32 mouse cellular contexts compared by ENCODE assay signal in the genomic region with DNA sequence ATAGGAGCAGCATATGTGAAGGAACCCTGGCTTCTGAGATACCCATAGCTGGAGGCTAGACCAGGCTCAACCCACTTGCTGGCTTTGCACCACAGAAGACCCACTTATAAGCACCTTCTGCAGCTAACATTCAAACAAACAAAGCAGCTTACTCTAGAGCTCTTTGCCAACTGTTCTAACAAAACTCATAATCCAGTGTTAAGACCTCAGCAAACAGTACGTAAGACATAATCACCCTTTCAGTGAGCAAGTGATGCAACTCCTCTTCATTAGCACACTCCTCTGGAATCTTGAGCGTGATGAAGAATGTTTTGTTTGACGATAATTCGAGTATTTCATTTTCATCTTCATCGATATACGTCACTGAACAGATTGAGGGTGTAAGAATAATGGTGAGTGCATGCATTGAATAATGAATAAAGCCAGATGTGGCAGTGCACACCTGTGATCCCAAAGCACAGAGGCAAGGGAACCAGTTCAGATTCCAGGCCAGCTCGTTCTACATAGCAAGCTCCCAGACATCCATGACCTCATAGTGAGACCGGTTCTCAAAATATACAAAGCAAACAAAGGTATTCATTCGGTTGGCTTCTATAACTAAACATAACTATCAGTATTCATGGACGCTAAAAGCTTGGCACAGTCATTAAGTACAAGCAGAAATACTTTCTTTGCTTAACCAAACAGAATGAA. TPM values are rescaled to one million over a fixed set of nuclear protein-coding genes. Genes with fewer than 3 reads are reported as not detected.
DNase-seq lines count a peak whose midpoint lies in the region; ATAC-seq and TF ChIP-seq lines count a peak whose summit lies in the region.
"Had no signal": no experiment of that assay in that cellular context is flagged by ENCODE, and none has a peak within 500 bp of the region (broad histone marks: within the 10 kb centered on the region; RNA-seq: fewer than 3 reads in every experiment).

No protein-coding gene starts in this region.

- TF ChIP-seq EP300 in heart, adult 2 months (IDR thresholded peaks at IDR 0.05; ENCODE audit: insufficient read depth, low read depth, low read length) = no peak
- TF ChIP-seq EP300 in lung, postnatal 0 days (IDR thresholded peaks at IDR 0.05) = no peak
- no peak for TF ChIP-seq EP300 in stomach, postnatal 0 days (optimal IDR thresholded peaks at IDR 0.05)

- no peak overlapping the region for H3K4me2 ChIP-seq in limb, embryonic 13.5 days (replicated peaks)
- no peak overlapping the region for H3K4me2 ChIP-seq in lung, postnatal 0 days (replicated peaks; ENCODE audit: low read depth, low read length)
- no peak overlapping the region for H3K4me2 ChIP-seq in stomach, postnatal 0 days (replicated peaks; ENCODE audit: low read depth)
- H3K4me2 ChIP-seq: embryonic facial prominence, embryonic 13.5 days; forebrain, embryonic 13.5 days; heart, embryonic 15.5 days; hindbrain, embryonic 14.5 days had no signal

- H3K27ac ChIP-seq in heart, adult 2 months = no peak overlapping the region
- peak overlapping the region; percentile 0; the same call in 1 of the 2 replicates for H3K27ac ChIP-seq in limb, embryonic 13.5 days
- no peak overlapping the region for H3K27ac ChIP-seq in limb, embryonic 10.5 days
- no peak overlapping the region for H3K27ac ChIP-seq in lung, postnatal 0 days (ENCODE audit: low read length)
- peak overlapping the region; percentile 69 for H3K27ac ChIP-seq in stomach, postnatal 0 days (replicated peaks)
- H3K27ac ChIP-seq: embryonic facial prominence, embryonic 13.5 days; forebrain, embryonic 10.5 days; forebrain, embryonic 13.5 days; heart, embryonic 10.5 days; heart, embryonic 15.5 days; hindbrain, embryonic 14.5 days; hindbrain, postnatal 0 days had no signal

- no peak overlapping the region for H3K9ac ChIP-seq in heart, adult 2 months (ENCODE audit: low read depth, low read length)
- H3K9ac ChIP-seq in limb, embryonic 13.5 days = no peak overlapping the region
- H3K9ac ChIP-seq in lung, postnatal 0 days (replicated peaks; ENCODE audit: low read depth) = no peak overlapping the region
- H3K9ac ChIP-seq in stomach, postnatal 0 days (ENCODE audit: low read length) = no peak overlapping the region
- H3K9ac ChIP-seq: embryonic facial prominence, embryonic 13.5 days; forebrain, embryonic 13.5 days; heart, embryonic 15.5 days; hindbrain, embryonic 14.5 days had no signal

- H3K36me3 ChIP-seq in heart, adult 2 months (ENCODE audit: control insufficient read depth, insufficient read depth, low read length) = no peaks in the 10 kb centered on the region
- no peaks in the 10 kb centered on the region for H3K36me3 ChIP-seq in limb, embryonic 13.5 days
- H3K36me3 ChIP-seq in limb, embryonic 10.5 days = no peaks in the 10 kb centered on the region
- H3K36me3 ChIP-seq in lung, postnatal 0 days (ENCODE audit: insufficient read depth, low read length) = no peaks in the 10 kb centered on the region
- no peaks in the 10 kb centered on the region for H3K36me3 ChIP-seq in stomach, postnatal 0 days (ENCODE audit: control insufficient read depth, insufficient read depth, low read length)
- H3K36me3 ChIP-seq: embryonic facial prominence, embryonic 13.5 days; forebrain, embryonic 10.5 days; G1E; heart, embryonic 10.5 days; heart, embryonic 15.5 days had no signal

- no peak for ATAC-seq in limb, embryonic 13.5 days (ENCODE audit: low FRiP score, low read depth)
- ATAC-seq in lung, postnatal 0 days = peak; percentile 54; the same call in 1 of the 2 replicates
- ATAC-seq in stomach, postnatal 0 days (ENCODE audit: low FRiP score, low TSS enrichment) = peak; percentile 85
- ATAC-seq: forebrain, embryonic 13.5 days; forebrain, embryonic 16.5 days; hindbrain, postnatal 0 days; inflammation-experienced regulatory T-cells, adult 6 months; Patski had no signal

- H3K4me1 ChIP-seq in heart, adult 2 months (ENCODE audit: control insufficient read depth, insufficient read depth, low read length) = no peaks in the 10 kb centered on the region
- H3K4me1 ChIP-seq in limb, embryonic 13.5 days = no peaks in the 10 kb centered on the region
- H3K4me1 ChIP-seq in limb, embryonic 10.5 days = no peaks in the 10 kb centered on the region
- H3K4me1 ChIP-seq in lung, postnatal 0 days (ENCODE audit: insufficient read depth, low read depth, low read length) = no peaks in the 10 kb centered on the region
- 0 out of 2 replicates have a peak, but pooled peaks cover 2% of the 10 kb centered on the region for H3K4me1 ChIP-seq in stomach, postnatal 0 days (replicated peaks; ENCODE audit: control insufficient read depth, insufficient read depth)
- H3K4me1 ChIP-seq: embryonic facial prominence, embryonic 13.5 days; forebrain, embryonic 10.5 days; forebrain, embryonic 13.5 days; heart, embryonic 15.5 days had no signal

- H3K4me3 ChIP-seq in heart, adult 2 months = no peak overlapping the region
- H3K4me3 ChIP-seq in limb, embryonic 13.5 days = no peak overlapping the region
- no peak overlapping the region for H3K4me3 ChIP-seq in limb, embryonic 10.5 days
- H3K4me3 ChIP-seq in lung, postnatal 0 days (ENCODE audit: low read depth, low read length) = no peak overlapping the region
- H3K4me3 ChIP-seq in stomach, postnatal 0 days (ENCODE audit: low read depth, low read length) = no peak overlapping the region
- H3K4me3 ChIP-seq: embryonic facial prominence, embryonic 13.5 days; forebrain, embryonic 10.5 days; forebrain, embryonic 13.5 days; heart, embryonic 10.5 days; heart, embryonic 15.5 days had no signal

- intact Hi-C loops in heart, adult 2 months (cut with DNase I) = no loop called here

- H3K27me3 ChIP-seq in heart, adult 2 months (ENCODE audit: control insufficient read depth, insufficient read depth, low read length) = no peaks in the 10 kb centered on the region
- H3K27me3 ChIP-seq in limb, embryonic 13.5 days = no peaks in the 10 kb centered on the region
- H3K27me3 ChIP-seq in limb, embryonic 10.5 days (ENCODE audit: low read depth, poor library complexity, severe bottlenecking) = no peaks in the 10 kb centered on the region
- no peaks in the 10 kb centered on the region for H3K27me3 ChIP-seq in lung, postnatal 0 days (replicated peaks; ENCODE audit: insufficient read depth, low read length)
- no peaks in the 10 kb centered on the region for H3K27me3 ChIP-seq in stomach, postnatal 0 days (ENCODE audit: control insufficient read depth, insufficient read depth, low read length)
- H3K27me3 ChIP-seq: CH12.LX; embryonic facial prominence, embryonic 13.5 days; forebrain, embryonic 13.5 days; heart, embryonic 15.5 days had no signal

- no peak for TF ChIP-seq CTCF in heart, adult 2 months (IDR thresholded peaks at IDR 0.05)
- TF ChIP-seq CTCF in lung, postnatal 0 days (IDR thresholded peaks at IDR 0.05) = no peak
- TF ChIP-seq CTCF in stomach, postnatal 0 days (IDR thresholded peaks at IDR 0.05; ENCODE audit: low read depth) = no peak

- H3K79me2 ChIP-seq in heart, adult 2 months (replicated peaks; ENCODE audit: control insufficient read depth, insufficient read depth, low read length) = no peaks in the 10 kb centered on the region

- DNase-seq in heart, adult 11 months = peak; percentile 51
- DNase-seq in heart, adult 2 months = no peak
- DNase-seq in limb, embryonic 10.5 days (ENCODE audit: low spot score) = no peak
- DNase-seq in lung, postnatal 0 days (ENCODE audit: low spot score) = peak; percentile 64
- DNase-seq in lung, postnatal 36 days = no peak
- no peak for DNase-seq in stomach, postnatal 0 days (ENCODE audit: low spot score)
- DNase-seq in adrenal gland, adult 2 months = no peak
- DNase-seq: adrenal gland, postnatal 14 days; B cell, adult 2 months; cerebellum, adult 11 months; cerebellum, adult 2 months; cerebellum, adult 9-11 months; cerebellum, postnatal 25 days; gastrocnemius, postnatal 10 days; gastrocnemius, postnatal 36 days; heart, postnatal 10 days; heart, postnatal 36 days had no signal

- 62% methylated on average over 10 of the region's 10 CpGs for WGBS in heart, adult 2 months
- WGBS in limb, embryonic 13.5 days = 74% methylated on average over 10 of the region's 10 CpGs
- WGBS in limb, embryonic 10.5 days = 90% methylated on average over 10 of the region's 10 CpGs
- WGBS in lung, postnatal 0 days = 47% methylated on average over 10 of the region's 10 CpGs
- 43% methylated on average over 10 of the region's 10 CpGs for WGBS in stomach, postnatal 0 days

- no peak for TF ChIP-seq POLR2A in heart, adult 2 months (IDR thresholded peaks at IDR 0.05; ENCODE audit: insufficient read depth, low read depth, low read length)

- no peaks in the 10 kb centered on the region for H3K9me3 ChIP-seq in limb, embryonic 13.5 days
- H3K9me3 ChIP-seq in limb, embryonic 10.5 days (replicated peaks) = no peaks in the 10 kb centered on the region
- H3K9me3 ChIP-seq in lung, postnatal 0 days (ENCODE audit: low read length) = no peaks in the 10 kb centered on the region
- no peaks in the 10 kb centered on the region for H3K9me3 ChIP-seq in stomach, postnatal 0 days (ENCODE audit: control insufficient read depth, low read length)
- H3K9me3 ChIP-seq: embryonic facial prominence, embryonic 13.5 days; forebrain, embryonic 10.5 days; forebrain, embryonic 13.5 days; G1E; heart, embryonic 10.5 days; heart, embryonic 15.5 days had no signal

RNA-seq across cellular contexts. Expression of a gene that starts 13.7 kb away (rescaled TPM):
- not detected for total RNA-seq in heart, adult 2 months (2021)
- not detected in 2 replicates for polyA plus RNA-seq in heart, adult 2 months (2012; rRNA removed)
- polyA plus RNA-seq in limb, embryonic 13.5 days (2015; fragmentation: Nextera tagmentation; extraction: Ambion mirVana) = 0.10 and 0.11 TPM in 2 replicates
- polyA plus RNA-seq in limb, embryonic 10.5 days (2016; fragmentation: Nextera tagmentation; extraction: Ambion mirVana) = 0.11 TPM in 1 of 2 replicates, not detected in the other
- 0.30 and 0.31 TPM in 2 replicates for polyA plus RNA-seq in lung, postnatal 0 days (2015; fragmentation: Nextera tagmentation; extraction: Ambion mirVana)
- polyA plus RNA-seq in stomach, postnatal 0 days (2015; fragmentation: Nextera tagmentation; extraction: Ambion mirVana) = 10.2 and 10.6 TPM in 2 replicates
- total RNA-seq in adrenal gland, adult 2 months (2021) = under 1 TPM; 0.14 to 0.26 TPM
- not detected in 2 replicates for polyA plus RNA-seq in adrenal gland, adult 2 months (2012; rRNA removed)
- total RNA-seq: adrenal gland, postnatal 14 days; CH12.LX; gastrocnemius, adult 18-20 months; gastrocnemius, postnatal 10 days; gastrocnemius, postnatal 36 days; heart, postnatal 10 days; heart, postnatal 36 days; hindbrain, postnatal 0 days had no signal
- polyA plus RNA-seq: forebrain, embryonic 13.5 days; forebrain, embryonic 16.5 days; G1E; heart, embryonic 15.5 days; hindbrain, embryonic 14.5 days; hindbrain, postnatal 0 days; inflammation-experienced regulatory T-cells, adult 6 months; Patski had no signal

RNA-seq across cellular contexts. Expression of a gene that starts 30.0 kb away (rescaled TPM):
- under 1 TPM in 1 of 2 experiments, not detected in 1; 0.20 TPM for total RNA-seq in heart, adult 2 months (2021)
- 0.12 TPM in 1 of 2 replicates, not detected in the other for polyA plus RNA-seq in heart, adult 2 months (2012; rRNA removed)
- polyA plus RNA-seq in limb, embryonic 13.5 days (2015; fragmentation: Nextera tagmentation; extraction: Ambion mirVana) = 0.33 and 0.41 TPM in 2 replicates
- polyA plus RNA-seq in limb, embryonic 10.5 days (2016; fragmentation: Nextera tagmentation; extraction: Ambion mirVana) = not detected in 2 replicates
- polyA plus RNA-seq in lung, postnatal 0 days (2015; fragmentation: Nextera tagmentation; extraction: Ambion mirVana) = 0.10 and 0.26 TPM in 2 replicates
- polyA plus RNA-seq in stomach, postnatal 0 days (2015; fragmentation: Nextera tagmentation; extraction: Ambion mirVana) = 0.11 and 0.12 TPM in 2 replicates
- total RNA-seq in adrenal gland, adult 2 months (2021) = under 1 TPM; 0.09 to 0.52 TPM
- polyA plus RNA-seq in adrenal gland, adult 2 months (2012; rRNA removed) = not detected in 2 replicates
- total RNA-seq: adrenal gland, postnatal 14 days; CH12.LX; granulocyte monocyte progenitor cell, adult 5-6 weeks; hindbrain, postnatal 0 days had no signal
- polyA plus RNA-seq: cerebellum, adult 2 months; forebrain, embryonic 13.5 days; forebrain, embryonic 16.5 days; G1E; hindbrain, postnatal 0 days; Patski had no signal

RNA-seq across cellular contexts. Expression of a gene that starts 53.2 kb away (rescaled TPM):
- not detected for total RNA-seq in heart, adult 2 months (2021)
- 0.06 TPM in 1 of 2 replicates, not detected in the other for polyA plus RNA-seq in heart, adult 2 months (2012; rRNA removed)
- polyA plus RNA-seq in limb, embryonic 13.5 days (2015; fragmentation: Nextera tagmentation; extraction: Ambion mirVana) = 0.09 and 0.24 TPM in 2 replicates
- 0.18 TPM in 1 of 2 replicates, not detected in the other for polyA plus RNA-seq in limb, embryonic 10.5 days (2016; fragmentation: Nextera tagmentation; extraction: Ambion mirVana)
- polyA plus RNA-seq in lung, postnatal 0 days (2015; fragmentation: Nextera tagmentation; extraction: Ambion mirVana) = 0.10 and 0.13 TPM in 2 replicates
- 0.13 and 0.21 TPM in 2 replicates for polyA plus RNA-seq in stomach, postnatal 0 days (2015; fragmentation: Nextera tagmentation; extraction: Ambion mirVana)
- under 1 TPM; 0.10 to 0.58 TPM for total RNA-seq in adrenal gland, adult 2 months (2021)
- polyA plus RNA-seq in adrenal gland, adult 2 months (2012; rRNA removed) = 0.15 and 0.28 TPM in 2 replicates
- total RNA-seq: CH12.LX; gastrocnemius, adult 18-20 months; gastrocnemius, postnatal 10 days; gastrocnemius, postnatal 36 days; heart, postnatal 10 days; heart, postnatal 36 days had no signal
- polyA plus RNA-seq: G1E; heart, embryonic 10.5 days; heart, embryonic 15.5 days; inflammation-experienced regulatory T-cells, adult 6 months; Patski had no signal

Comparison
In these comparisons a context has a peak if more than half of its experiments do, and no peak if none do; other contexts are left out.
1. DNase-seq: peak in heart, adult 11 months (single experiment) and lung, postnatal 0 days (single experiment); none in heart, adult 2 months (0 of 2), limb, embryonic 10.5 days (single experiment), lung, postnatal 36 days (single experiment), stomach, postnatal 0 days (single experiment) and adrenal gland, adult 2 months (single experiment).
2. H3K27ac ChIP-seq: peak in limb, embryonic 13.5 days (single experiment) and stomach, postnatal 0 days (single experiment); none in heart, adult 2 months (single experiment), limb, embryonic 10.5 days (single experiment) and lung, postnatal 0 days (single experiment).